Mouse (Mus musculus): Measurements from ENCODE around the gene Fam186b. TPM values are rescaled to one million over a fixed set of nuclear protein-coding genes. Genes with fewer than 3 reads are reported as not detected.

Gene Fam186b
- total and polyA plus RNA-seq, 3 experiments: not detected

- no peaks in the 10 kb centered on the region for H3K36me3 ChIP-seq (ENCODE audit: control insufficient read depth, insufficient read depth, low read length)
- no peak within 1 kb of the TSS for H3K27ac ChIP-seq
- no peaks in the 10 kb centered on the region for H3K4me1 ChIP-seq (ENCODE audit: control insufficient read depth, insufficient read depth, low read length)
- peaks cover 15% of the 10 kb centered on the region for H3K27me3 ChIP-seq (ENCODE audit: control insufficient read depth, insufficient read depth, low read length)
- peak within 1 kb of the TSS; percentile 53 for H3K4me3 ChIP-seq
- intact Hi-C loops (cut with DNase I): no loop called here
- H3K79me2 ChIP-seq (replicated peaks; ENCODE audit: control insufficient read depth, insufficient read depth, low read length): no peaks in the 10 kb centered on the region
- peak within 1 kb of the TSS; percentile 37 for H3K9ac ChIP-seq (ENCODE audit: low read depth, low read length)
- peak; percentile 62 to 63 for DNase-seq
- 2% methylated on average over 65 of the region's 66 CpGs for WGBS
- TF ChIP-seq CTCF (IDR thresholded peaks at IDR 0.05) (no peak), EP300 (IDR thresholded peaks at IDR 0.05; ENCODE audit: insufficient read depth, low read depth, low read length) (no peak), POLR2A (IDR thresholded peaks at IDR 0.05; ENCODE audit: insufficient read depth, low read depth, low read length) (no peak)
These were observed 71.3 kb downstream of the Fam186b start, which contains the start of gene Kcnh3 for GRCm38 (mm10) chr15:99224208-99224911. Kcnh3 (plus strand) TSS chr15:99224861.

- Histone ChIP-seq H3K9ac (ENCODE audit: low read depth, low read length) (peak overlapping the region; percentile 37), H3K79me2 (replicated peaks; ENCODE audit: control insufficient read depth, insufficient read depth, low read length) (no peaks in the 10 kb centered on the region), H3K4me1 (ENCODE audit: control insufficient read depth, insufficient read depth, low read length) (no peaks in the 10 kb centered on the region), H3K4me3 (peak overlapping the region; percentile 53), H3K27me3 (ENCODE audit: control insufficient read depth, insufficient read depth, low read length) (peaks cover 15% of the 10 kb centered on the region), H3K27ac (no peak overlapping the region), H3K36me3 (ENCODE audit: control insufficient read depth, insufficient read depth, low read length) (no peaks in the 10 kb centered on the region)
- DNase-seq: peak; percentile 60 to 65
- TF ChIP-seq POLR2A (IDR thresholded peaks at IDR 0.05; ENCODE audit: insufficient read depth, low read depth, low read length) (no peak), EP300 (IDR thresholded peaks at IDR 0.05; ENCODE audit: insufficient read depth, low read depth, low read length) (no peak), CTCF (IDR thresholded peaks at IDR 0.05) (no peak)
- under 1% methylated on average over 46 of the region's 46 CpGs for WGBS
- intact Hi-C loops (cut with DNase I): no loop called here
These were observed 72.0 kb downstream of the Fam186b start for GRCm38 (mm10) chr15:99223585-99224207.

DNA sequence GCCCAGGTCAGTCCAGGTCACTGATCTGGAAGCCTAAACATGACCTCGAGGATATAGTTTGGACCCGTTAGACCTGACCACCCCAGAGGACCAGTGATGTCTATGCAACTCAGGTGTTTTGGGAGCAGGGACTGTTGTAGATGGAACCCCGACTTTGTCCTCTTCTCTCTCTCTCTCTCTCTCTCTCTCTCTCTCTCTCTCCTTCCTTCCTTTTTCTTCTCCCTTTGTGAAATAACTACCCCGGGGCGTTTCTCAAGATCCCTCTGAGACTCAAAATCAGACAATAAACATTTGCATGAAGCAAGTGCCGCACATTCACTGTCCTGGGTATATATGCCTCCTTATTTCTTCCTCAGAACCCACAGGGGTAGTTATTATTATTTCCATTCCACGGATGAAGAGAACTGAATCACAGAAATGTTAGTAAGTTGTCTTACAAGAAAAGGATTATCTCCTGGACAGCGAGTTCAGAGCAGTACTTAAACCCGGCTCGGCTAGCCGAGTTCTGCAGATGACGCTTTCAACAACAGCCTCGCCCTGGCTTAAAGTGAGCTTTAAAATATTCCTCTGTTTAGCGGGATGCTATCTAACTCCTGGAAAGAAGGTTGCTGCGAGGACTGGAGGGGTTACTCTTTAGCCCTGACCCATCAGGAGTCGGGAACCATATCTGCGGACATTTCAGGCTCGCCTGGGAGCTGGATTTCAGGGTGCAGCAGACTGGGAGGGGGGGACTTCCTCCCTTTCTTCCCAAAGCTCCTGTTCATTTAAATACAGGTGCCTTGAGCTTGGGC is 72.7 kb downstream of the Fam186b start:
- no peak for TF ChIP-seq EP300 (IDR thresholded peaks at IDR 0.05; ENCODE audit: insufficient read depth, low read depth, low read length)
- Histone ChIP-seq H3K4me3 (peak overlapping the region; percentile 53), H3K36me3 (ENCODE audit: control insufficient read depth, insufficient read depth, low read length) (no peaks in the 10 kb centered on the region), H3K9ac (ENCODE audit: low read depth, low read length) (no peak overlapping the region), H3K79me2 (replicated peaks; ENCODE audit: control insufficient read depth, insufficient read depth, low read length) (no peaks in the 10 kb centered on the region), H3K27ac (no peak overlapping the region), H3K27me3 (ENCODE audit: control insufficient read depth, insufficient read depth, low read length) (peaks cover 15% of the 10 kb centered on the region), H3K4me1 (ENCODE audit: control insufficient read depth, insufficient read depth, low read length) (no peaks in the 10 kb centered on the region)
- no peak for DNase-seq
- 7% methylated on average over 18 of the region's 18 CpGs for WGBS
- intact Hi-C loops (cut with DNase I): no loop called here

- TF ChIP-seq POLR2A (IDR thresholded peaks at IDR 0.05; ENCODE audit: insufficient read depth, low read depth, low read length) (no peak), EP300 (IDR thresholded peaks at IDR 0.05; ENCODE audit: insufficient read depth, low read depth, low read length) (no peak)
- Histone ChIP-seq H3K27me3 (ENCODE audit: control insufficient read depth, insufficient read depth, low read length) (peaks cover 13% of the 10 kb centered on the region), H3K27ac (no peak overlapping the region), H3K36me3 (ENCODE audit: control insufficient read depth, insufficient read depth, low read length) (no peaks in the 10 kb centered on the region), H3K79me2 (replicated peaks; ENCODE audit: control insufficient read depth, insufficient read depth, low read length) (no peaks in the 10 kb centered on the region), H3K4me1 (ENCODE audit: control insufficient read depth, insufficient read depth, low read length) (no peaks in the 10 kb centered on the region), H3K9ac (ENCODE audit: low read depth, low read length) (no peak overlapping the region), H3K4me3 (no peak overlapping the region)
- intact Hi-C loops (cut with DNase I): no loop called here
- no peak for DNase-seq
- 43% methylated on average over 8 of the region's 8 CpGs for WGBS
These were observed 74.3 kb downstream of the Fam186b start for GRCm38 (mm10) chr15:99221315-99221952.

Other genes with a start within 250 kb of the Fam186b start
- under 1 TPM; 0.13 to 0.80 TPM for gene Prph, start 240.7 kb downstream of the Fam186b start, total RNA-seq (2021)
- gene Prph, start 240.7 kb downstream of the Fam186b start, polyA plus RNA-seq (2012; rRNA removed): 1.00 and 2.1 TPM in 2 replicates
- under 1 TPM in 1 of 2 experiments, not detected in 1; 0.31 TPM for gene Troap, start 221.3 kb downstream of the Fam186b start, total RNA-seq (2021)
- gene Troap, start 221.3 kb downstream of the Fam186b start, polyA plus RNA-seq (2012; rRNA removed): 0.18 and 0.53 TPM in 2 replicates
- gene C1ql4, start 208.1 kb downstream of the Fam186b start, total RNA-seq (2021): not detected
- not detected in 2 replicates for gene C1ql4, start 208.1 kb downstream of the Fam186b start, polyA plus RNA-seq (2012; rRNA removed)
- under 1 TPM; 0.44 to 0.57 TPM for gene Dnajc22, start 202.7 kb downstream of the Fam186b start, total RNA-seq (2021)
- 0.18 and 0.35 TPM in 2 replicates for gene Dnajc22, start 202.7 kb downstream of the Fam186b start, polyA plus RNA-seq (2012; rRNA removed)
- 1 to 10 TPM; 6.6 to 6.7 TPM for gene Spats2, start 170.0 kb downstream of the Fam186b start, total RNA-seq (2021)
- 5.3 and 6.7 TPM in 2 replicates for gene Spats2, start 170.0 kb downstream of the Fam186b start, polyA plus RNA-seq (2012; rRNA removed)
- gene Kcnh3, start 71.0 kb downstream of the Fam186b start, total RNA-seq (2021): under 1 TPM; 0.05 to 0.08 TPM
- gene Kcnh3, start 71.0 kb downstream of the Fam186b start, polyA plus RNA-seq (2012; rRNA removed): 0.23 and 0.37 TPM in 2 replicates
- 10 to 100 TPM; 44.2 to 52.3 TPM for gene Mcrs1, start 43.9 kb downstream of the Fam186b start, total RNA-seq (2021)
- gene Mcrs1, start 43.9 kb downstream of the Fam186b start, polyA plus RNA-seq (2012; rRNA removed): 62.1 and 67.1 TPM in 2 replicates
- 10 to 100 TPM; 18.9 to 23.4 TPM for gene Prpf40b, start 801 bp downstream of the Fam186b start, total RNA-seq (2021)
- 39.5 and 39.7 TPM in 2 replicates for gene Prpf40b, start 801 bp downstream of the Fam186b start, polyA plus RNA-seq (2012; rRNA removed)
- gene Fmnl3, start 74.6 kb upstream of the Fam186b start, total RNA-seq (2021): 10 to 100 TPM; 14.6 to 18.1 TPM
- 18.6 and 29.3 TPM in 2 replicates for gene Fmnl3, start 74.6 kb upstream of the Fam186b start, polyA plus RNA-seq (2012; rRNA removed)
- gene Tmbim6, start 97.0 kb upstream of the Fam186b start, total RNA-seq (2021): 100 to 1,000 TPM; 207 to 253 TPM
- gene Tmbim6, start 97.0 kb upstream of the Fam186b start, polyA plus RNA-seq (2012; rRNA removed): 334 and 409 TPM in 2 replicates
- gene Nckap5l, start 161.9 kb upstream of the Fam186b start, total RNA-seq (2021): 1 to 10 TPM; 4.2 to 5.2 TPM
- gene Nckap5l, start 161.9 kb upstream of the Fam186b start, polyA plus RNA-seq (2012; rRNA removed): 3.5 and 4.5 TPM in 2 replicates
- 1 to 10 TPM; 2.5 to 3.1 TPM for gene Bcdin3d, start 178.8 kb upstream of the Fam186b start, total RNA-seq (2021)
- 4.2 and 4.3 TPM in 2 replicates for gene Bcdin3d, start 178.8 kb upstream of the Fam186b start, polyA plus RNA-seq (2012; rRNA removed)
- under 1 TPM; 0.07 to 0.39 TPM for gene Faim2, start 232.3 kb upstream of the Fam186b start, total RNA-seq (2021)
- 0.26 and 0.53 TPM in 2 replicates for gene Faim2, start 232.3 kb upstream of the Fam186b start, polyA plus RNA-seq (2012; rRNA removed)